Mouse (Mus musculus) limb, embryonic 14.5 days (tissue): ENCODE data around the gene Hdac11. TPM values are rescaled to one million over a fixed set of nuclear protein-coding genes. Genes with fewer than 3 reads are reported as not detected.

Source experiments
- ATAC-seq: fragments of 200-750 bp; cut with Nextera tagmentation; 2 replicates; pipeline ENCODE4 v1.8.0; 2017; ENCODE audit warnings: low read depth, moderate number of reproducible peaks, moderate TSS enrichment; ENCODE audit not compliant: low FRiP score
- DNase-seq: peaks from one replicate; pipeline ENCODE4 v3.0.0-alpha.2; 2015; ENCODE audit warnings: low spot score
- H3K27ac ChIP-seq: fragments of 300-500 bp; sonication (generic); replicated peaks from 2 replicates; pipeline ENCODE4 v1.5.1; 2014; ENCODE audit warnings: low read depth, mild to moderate bottlenecking, low read length, moderate library complexity, mixed read lengths
- H3K27me3 ChIP-seq: fragments of 300-500 bp; sonication (generic); 2 replicates; pipeline ENCODE4 v1.6.1; 2014; ENCODE audit warnings: low read length, mixed read lengths; ENCODE audit not compliant: control insufficient read depth, insufficient read depth
- H3K36me3 ChIP-seq: fragments of 300-500 bp; sonication (generic); 2 replicates; pipeline ENCODE4 v1.6.1; 2014; ENCODE audit warnings: mild to moderate bottlenecking, low read length, moderate library complexity, mixed read lengths; ENCODE audit not compliant: control insufficient read depth, insufficient read depth
- H3K4me1 ChIP-seq: fragments of 300-500 bp; sonication (generic); 2 replicates; pipeline ENCODE4 v1.6.1; 2014; ENCODE audit warnings: antibody characterized with exemption, low read length, mixed read lengths; ENCODE audit not compliant: control insufficient read depth, insufficient read depth
- H3K4me2 ChIP-seq: fragments of 300-500 bp; sonication (generic); replicated peaks from 2 replicates; pipeline ENCODE4 v1.6.1; 2014; ENCODE audit warnings: low read depth, mild to moderate bottlenecking, low read length, moderate library complexity; ENCODE audit not compliant: severe bottlenecking
- H3K4me3 ChIP-seq: fragments of 300-500 bp; sonication (generic); replicated peaks from 2 replicates; pipeline ENCODE4 v1.5.1; 2014; ENCODE audit warnings: low read length
- H3K9ac ChIP-seq: fragments of 300-500 bp; sonication (generic); 2 replicates; pipeline ENCODE4 v1.6.1; 2014; ENCODE audit warnings: mild to moderate bottlenecking, low read depth, low read length, moderate library complexity; ENCODE audit not compliant: severe bottlenecking
- H3K9me3 ChIP-seq: fragments of 300-500 bp; sonication (generic); 2 replicates; pipeline ENCODE4 v1.6.1; 2016; ENCODE audit warnings: low read length; ENCODE audit not compliant: control insufficient read depth
- POLR2A ChIP-seq: fragments of 200-500 bp; IDR thresholded peaks from 2 replicates; pipeline ENCODE4 v1.8.0; 2012; ENCODE audit warnings: inconsistent platforms, mild to moderate bottlenecking, moderate library complexity, borderline replicate concordance; ENCODE audit not compliant: insufficient read depth, insufficient read length; ENCODE audit errors: extremely low read depth
- WGBS: fragments of 180-500 bp; shearing (Covaris S2); extraction: QIAGEN DNeasy Blood & Tissue Kit; methylation state at CpG from one replicate; pipeline ENCODE4 v1.1.7; 2014; 5-methylcytosine and 5-hydroxymethylcytosine counted together
- polyA plus RNA-seq, 2 experiments: library from polyadenylated mRNA; depleted of rRNA in 1 of 2; stranded (reverse) in 1 of 2; unstranded in 1 of 2; fragments of >200 nt; fragmentation: Nextera tagmentation in 1 of 2; extraction: Ambion mirVana in 1 of 2; gene quantifications; 2 replicates each; pipeline versions ENCODE4 v1.2.1 to v1.2.3; 2012 to 2014

The Hdac11 gene
- polyA plus RNA-seq, 2 experiments, result 18.5 to 43.9 TPM

DNA sequence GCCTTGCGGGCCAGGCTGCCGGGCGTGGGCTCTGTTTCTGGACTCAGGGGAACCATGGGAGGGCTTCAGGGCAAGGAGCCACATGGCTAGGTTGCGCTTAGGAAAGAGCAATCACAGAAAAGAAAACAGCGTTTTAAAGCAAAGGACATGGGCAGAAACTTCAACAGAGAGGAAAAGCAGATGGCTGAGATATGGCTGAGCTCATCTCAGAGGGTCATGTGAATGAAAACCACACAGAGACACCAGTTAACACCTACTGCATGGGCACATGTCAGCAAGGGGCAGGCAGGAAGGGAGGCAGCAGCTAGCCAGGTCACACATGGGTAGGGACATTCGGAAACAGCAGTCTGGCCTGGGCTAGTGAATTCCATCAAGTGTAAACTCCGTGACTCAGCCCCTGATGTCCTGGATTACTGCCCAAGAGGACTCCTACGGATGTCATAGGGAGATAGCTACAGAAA, 45.4 kb downstream of the Hdac11 start:
- no peak for ATAC-seq
- no peak overlapping the region for H3K4me3 ChIP-seq
- no peaks in the 10 kb centered on the region for H3K27me3 ChIP-seq
- DNase-seq, result no peak
- no peaks in the 10 kb centered on the region for H3K36me3 ChIP-seq
- H3K4me1 ChIP-seq, result peaks cover 46% of the 10 kb centered on the region
- H3K9ac ChIP-seq, result no peak overlapping the region
- H3K4me2 ChIP-seq, result no peak overlapping the region
- no peaks in the 10 kb centered on the region for H3K9me3 ChIP-seq
- peak overlapping the region; percentile 79 for H3K27ac ChIP-seq
- no peak for TF ChIP-seq POLR2A
- 59% methylated on average over 8 of the region's 8 CpGs for WGBS

DNA sequence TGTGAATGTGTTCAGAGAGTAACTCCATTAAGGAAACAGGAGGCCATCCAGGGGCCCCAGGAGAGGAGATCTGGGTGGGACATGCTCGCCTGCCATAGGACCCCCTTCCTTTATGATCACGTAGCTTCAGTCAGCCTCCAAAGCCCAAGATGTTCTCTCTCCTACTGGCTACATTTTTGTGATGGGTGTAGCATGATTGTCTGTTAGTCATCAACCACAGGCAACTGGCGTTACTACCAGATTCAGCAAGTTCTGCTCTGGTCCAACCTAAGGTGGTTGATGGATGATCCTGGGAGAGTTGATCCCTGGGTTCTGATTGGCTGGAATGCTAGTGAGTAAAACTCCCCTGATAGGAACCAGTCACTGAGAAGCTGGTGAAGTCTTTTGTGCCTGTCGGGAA, 46.1 kb downstream of the Hdac11 start:
- H3K9me3 ChIP-seq, result no peaks in the 10 kb centered on the region
- DNase-seq (no peak), ATAC-seq (no peak)
- H3K9ac ChIP-seq, result no peak overlapping the region
- no peak overlapping the region for H3K4me2 ChIP-seq
- no peaks in the 10 kb centered on the region for H3K36me3 ChIP-seq
- H3K27me3 ChIP-seq, result no peaks in the 10 kb centered on the region
- no peak for TF ChIP-seq POLR2A
- H3K4me1 ChIP-seq, result peaks cover 46% of the 10 kb centered on the region
- H3K27ac ChIP-seq, result no peak overlapping the region
- H3K4me3 ChIP-seq, result no peak overlapping the region
- WGBS, result 71% methylated on average over 4 of the region's 4 CpGs

DNA sequence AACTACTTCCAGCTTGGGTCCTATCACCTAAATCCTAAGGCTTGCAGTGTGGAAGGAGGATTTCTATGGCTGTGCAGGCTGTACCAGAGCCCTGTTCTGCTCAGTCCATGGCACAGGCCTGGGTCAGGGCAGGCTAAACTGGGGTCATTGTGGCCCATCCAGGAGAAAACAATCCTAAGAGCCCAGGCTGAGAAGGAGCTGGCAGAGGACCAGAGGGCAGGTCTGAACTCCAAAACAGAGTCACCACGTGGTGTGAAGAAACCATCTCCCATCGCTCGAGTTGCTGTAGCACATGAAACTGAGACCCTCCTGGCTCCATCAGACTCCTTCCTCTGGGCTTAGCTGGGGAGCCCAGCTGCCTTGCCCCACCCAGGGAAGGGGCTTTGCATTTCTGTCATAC, 48.9 kb downstream of the Hdac11 start:
- DNase-seq, result no peak
- WGBS, result 44% methylated on average over 3 of the region's 3 CpGs
- ATAC-seq, result no peak

DNA sequence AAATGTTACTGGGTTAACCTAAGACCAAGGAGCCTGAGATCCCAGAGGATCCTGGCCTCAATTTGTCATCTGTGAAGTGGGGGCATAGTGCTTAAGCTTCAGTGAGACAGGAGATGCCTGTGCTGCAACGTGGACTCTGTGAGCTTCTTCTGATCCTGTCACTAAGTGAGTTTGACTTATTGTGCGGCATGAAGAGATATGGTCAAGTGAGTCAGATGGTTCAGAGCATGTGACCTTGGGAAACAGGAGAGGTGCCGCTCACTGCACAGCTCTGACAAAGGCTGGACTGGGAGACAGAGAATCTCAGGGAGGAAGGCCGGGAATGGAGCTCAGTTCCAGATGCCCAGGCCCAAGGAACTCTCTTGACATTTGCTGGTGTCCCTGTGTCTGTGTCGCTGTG, 49.3 kb downstream of the Hdac11 start:
- Histone ChIP-seq H3K4me2 (no peak overlapping the region), H3K4me1 (peaks cover 41% of the 10 kb centered on the region), H3K36me3 (no peaks in the 10 kb centered on the region), H3K4me3 (no peak overlapping the region), H3K9me3 (no peaks in the 10 kb centered on the region), H3K9ac (no peak overlapping the region), H3K27me3 (no peaks in the 10 kb centered on the region), H3K27ac (no peak overlapping the region)
- DNase-seq (no peak), ATAC-seq (no peak)
- WGBS, result 87% methylated on average over 5 of the region's 5 CpGs
- no peak for TF ChIP-seq POLR2A

More for the DNA sequence above, 48.9 kb downstream of the Hdac11 start:
- no peaks in the 10 kb centered on the region for H3K36me3 ChIP-seq
- H3K9ac ChIP-seq, result no peak overlapping the region
- no peaks in the 10 kb centered on the region for H3K9me3 ChIP-seq
- TF ChIP-seq POLR2A, result no peak
- H3K27ac ChIP-seq, result 0 out of 2 replicates have a peak overlapping the region, but pooled peaks have one; percentile 33
- no peak overlapping the region for H3K4me3 ChIP-seq
- peaks cover 42% of the 10 kb centered on the region for H3K4me1 ChIP-seq
- H3K27me3 ChIP-seq, result no peaks in the 10 kb centered on the region
- H3K4me2 ChIP-seq, result no peak overlapping the region

DNA sequence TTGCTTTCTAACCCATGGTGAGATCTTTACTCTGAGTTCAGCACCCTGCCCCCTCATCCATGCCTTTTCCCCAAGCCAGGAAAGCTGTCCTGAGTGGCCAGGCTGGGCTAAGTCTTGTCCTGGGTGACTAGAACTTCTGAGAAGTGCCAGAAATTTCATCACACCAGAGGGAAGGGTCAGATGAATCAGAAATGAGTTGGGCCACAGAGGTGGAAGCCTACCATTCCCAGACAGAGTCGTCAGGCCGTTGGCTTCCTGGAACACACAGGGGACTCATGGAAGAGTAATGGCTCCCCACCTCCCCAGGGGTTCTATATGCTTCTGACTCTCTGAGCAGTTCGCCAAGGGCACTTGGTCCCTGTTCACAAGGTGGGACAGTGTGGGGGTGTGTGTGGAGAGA, 51.0 kb downstream of the Hdac11 start:
- Histone ChIP-seq H3K9me3 (no peaks in the 10 kb centered on the region), H3K27me3 (no peaks in the 10 kb centered on the region), H3K36me3 (no peaks in the 10 kb centered on the region), H3K27ac (no peak overlapping the region), H3K4me1 (peaks cover 35% of the 10 kb centered on the region), H3K4me3 (no peak overlapping the region), H3K9ac (no peak overlapping the region), H3K4me2 (no peak overlapping the region)
- 60% methylated on average over 3 of the region's 3 CpGs for WGBS
- TF ChIP-seq POLR2A, result no peak
- DNase-seq, result no peak
- no peak for ATAC-seq

DNA sequence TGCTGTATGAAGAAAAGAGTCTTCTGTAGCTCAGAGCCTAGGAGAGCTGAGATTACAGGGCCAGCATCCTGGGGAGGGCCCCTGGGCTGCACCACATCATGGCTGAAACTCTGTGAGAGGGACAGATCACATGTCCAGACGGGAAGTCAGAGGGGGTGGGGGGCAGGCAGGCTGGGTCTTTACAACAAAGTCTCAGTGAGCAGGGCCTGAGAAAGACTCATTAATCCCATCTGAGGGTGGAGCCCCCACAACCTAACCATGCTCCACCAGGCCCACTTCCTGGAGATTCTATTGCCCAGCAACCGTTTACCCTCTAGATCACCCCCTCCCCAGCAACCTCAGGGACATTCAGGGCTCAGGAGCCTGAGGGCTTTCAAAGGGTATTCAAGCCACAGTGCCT, 53.3 kb downstream of the Hdac11 start:
- H3K9me3 ChIP-seq, result no peaks in the 10 kb centered on the region

More for the DNA sequence above, 53.3 kb downstream of the Hdac11 start:
- H3K4me2 ChIP-seq, result no peak overlapping the region
- H3K4me3 ChIP-seq, result no peak overlapping the region
- peaks cover 49% of the 10 kb centered on the region for H3K4me1 ChIP-seq
- H3K9ac ChIP-seq, result no peak overlapping the region
- peak overlapping the region; percentile 76 for H3K27ac ChIP-seq
- 3% methylated on average over 2 of the region's 2 CpGs for WGBS
- no peaks in the 10 kb centered on the region for H3K36me3 ChIP-seq
- ATAC-seq, result no peak
- no peak for TF ChIP-seq POLR2A
- no peak for DNase-seq
- no peaks in the 10 kb centered on the region for H3K27me3 ChIP-seq
